Mouse (Mus musculus) heart, adult 8-10 months (tissue): ENCODE results near the gene Zfy1. TPM values are rescaled to one million over a fixed set of nuclear protein-coding genes. Genes with fewer than 3 reads are reported as not detected.
"Not testable (repeated sequence)": the region's sequence is repeated elsewhere in the genome, so short reads cannot be mapped to it uniquely, and the experiment has no call there.

ENCODE experiments used
- DNase-seq: peaks from one replicate; pipeline ENCODE4 v3.0.0; 2022; ENCODE audit warnings: low spot score
- total RNA-seq, 4 experiments: library from RNA; stranded (reverse); gene quantifications; 2 replicates each; pipeline ENCODE4 v1.2.4; 2022

The Zfy1 gene
- not detected for total RNA-seq

- DNase-seq, result not testable (repeated sequence)
Measured at GRCm38 (mm10) chrY:797309-797708, at the start of gene Zfy1. Zfy1 (minus strand) TSS chrY:797409.

- DNase-seq, result no peak
Measured at GRCm38 (mm10) chrY:818396-818795, 21.2 kb upstream of the Zfy1 start, which contains the start of gene Uba1y. Uba1y (plus strand) TSS chrY:818649.

DNA sequence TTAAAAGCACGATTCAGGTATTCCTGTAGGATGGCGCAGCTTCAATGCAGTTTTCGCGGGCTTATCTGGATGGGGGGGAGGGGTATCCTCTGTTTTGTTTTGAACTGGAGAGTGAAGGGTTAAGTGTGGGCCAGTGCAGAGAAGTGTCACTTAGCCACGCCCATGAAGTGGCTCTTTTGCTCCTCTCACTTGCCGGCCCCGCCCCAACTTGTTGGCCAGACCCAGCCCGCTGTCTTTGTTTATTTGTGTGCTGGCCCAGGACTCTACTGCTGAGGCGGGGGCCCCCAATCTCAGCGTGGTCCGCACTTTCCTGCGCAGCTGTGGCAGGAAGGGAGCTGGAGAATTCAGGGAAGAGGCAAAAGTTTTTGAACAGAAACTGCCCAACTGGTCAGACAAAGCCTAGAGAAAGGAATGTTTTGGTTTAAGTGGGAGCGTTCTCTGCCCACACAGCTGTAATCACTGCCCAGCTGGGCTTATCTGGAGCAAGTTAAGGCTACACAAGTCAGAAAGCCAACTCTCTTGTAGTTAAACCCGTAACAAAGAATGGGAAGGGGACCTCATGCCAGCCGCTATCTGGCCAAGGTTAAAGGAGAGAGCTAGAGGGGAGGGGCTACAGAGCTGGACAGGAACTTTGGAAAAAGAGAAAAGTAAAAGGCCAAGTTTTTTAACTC is 11.9 kb upstream of the Zfy1 start:
- DNase-seq, result peak; percentile 12

Other genes starting within 250 kb of the Zfy1 start
- gene Uba1y, start 21.2 kb upstream of the Zfy1 start, total RNA-seq, result not detected
- 10 to 100 TPM in 1 of 4 experiments, 1 to 10 TPM in 1, not detected in 2; 8.0 to 12.3 TPM for gene Kdm5d, start 100.4 kb upstream of the Zfy1 start, total RNA-seq
- 10 to 100 TPM in 2 of 4 experiments, not detected in 2; 50.1 to 62.5 TPM for gene Eif2s3y, start 213.1 kb upstream of the Zfy1 start, total RNA-seq